Mouse (Mus musculus): ENCODE measurements around the gene Csnk2b. TPM values are rescaled to one million over a fixed set of nuclear protein-coding genes. Genes with fewer than 3 reads are reported as not detected.

Csnk2b gene
- polyA plus RNA-seq (2015; fragmentation: Nextera tagmentation; extraction: Ambion mirVana): 377 and 395 TPM in 2 replicates

DNA sequence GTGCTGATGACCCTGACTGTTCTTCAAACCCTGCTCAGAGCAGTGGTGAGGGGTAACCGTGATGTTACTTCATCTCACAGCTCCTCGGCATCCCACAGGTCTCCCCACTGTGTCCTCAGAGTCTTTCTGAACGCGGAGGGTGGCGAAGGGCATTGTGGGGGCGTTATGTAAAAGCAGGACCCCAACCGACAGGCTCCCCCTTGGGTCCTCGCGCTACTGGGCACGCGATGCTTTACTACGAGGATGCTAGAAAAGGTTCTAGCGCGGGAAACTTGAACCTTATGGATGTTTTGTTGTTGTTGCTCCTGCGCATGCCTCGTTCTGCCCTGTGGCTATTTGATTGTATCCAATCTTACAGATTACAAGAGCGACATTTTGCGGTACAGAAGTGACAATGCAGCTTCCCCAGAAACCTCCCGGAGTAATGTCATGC lies at the start of gene Csnk2b:
Csnk2b (minus strand) TSS at position 183 of the 433 bp plus-strand sequence.

DNA sequence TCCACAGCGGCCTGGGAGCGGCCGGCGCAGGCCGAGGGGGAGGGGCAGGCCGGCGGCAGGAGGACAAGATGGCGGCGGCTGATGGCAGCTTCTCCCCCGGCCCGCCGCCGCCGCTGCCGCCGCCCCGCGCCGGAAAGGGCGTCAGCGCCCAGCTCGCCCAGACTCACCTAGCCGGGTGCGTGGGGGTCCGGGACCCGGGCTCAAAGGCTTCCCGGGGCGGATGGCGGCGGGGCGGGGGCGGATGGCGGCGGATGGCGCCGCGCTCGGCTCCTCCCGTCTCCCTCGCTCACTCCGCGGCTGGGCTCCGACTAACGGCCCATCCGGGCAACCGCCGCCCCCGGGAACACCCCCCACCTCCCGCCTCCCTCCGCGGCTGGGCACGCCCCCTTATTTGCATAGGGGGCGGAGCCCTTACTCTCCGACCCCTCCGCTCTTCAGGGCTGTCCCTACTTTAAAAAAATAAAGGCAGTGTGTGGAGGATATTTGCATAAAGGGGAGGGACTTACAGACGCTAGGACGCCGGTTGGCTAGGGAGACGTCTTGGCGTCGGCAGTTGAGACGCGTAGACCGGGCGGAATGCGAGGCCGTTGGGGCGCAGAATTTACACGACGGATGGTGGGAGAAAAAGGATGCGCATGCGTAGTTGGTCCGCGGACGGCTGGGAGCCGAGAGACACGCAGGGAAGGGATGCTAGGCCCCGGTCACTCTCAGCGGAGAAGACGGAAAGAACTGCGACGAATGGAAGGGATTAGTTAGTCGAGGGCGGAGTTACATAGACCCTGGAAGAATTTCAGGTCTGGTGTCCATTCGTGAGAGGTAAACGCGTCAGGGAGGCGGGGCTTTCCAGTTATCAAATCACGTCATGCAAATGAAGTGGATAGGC lies 43.0 kb upstream of the Csnk2b start, which contains the start of gene Prrc2a:
Prrc2a (minus strand) TSS at position 330 of the 883 bp plus-strand sequence.

DNA sequence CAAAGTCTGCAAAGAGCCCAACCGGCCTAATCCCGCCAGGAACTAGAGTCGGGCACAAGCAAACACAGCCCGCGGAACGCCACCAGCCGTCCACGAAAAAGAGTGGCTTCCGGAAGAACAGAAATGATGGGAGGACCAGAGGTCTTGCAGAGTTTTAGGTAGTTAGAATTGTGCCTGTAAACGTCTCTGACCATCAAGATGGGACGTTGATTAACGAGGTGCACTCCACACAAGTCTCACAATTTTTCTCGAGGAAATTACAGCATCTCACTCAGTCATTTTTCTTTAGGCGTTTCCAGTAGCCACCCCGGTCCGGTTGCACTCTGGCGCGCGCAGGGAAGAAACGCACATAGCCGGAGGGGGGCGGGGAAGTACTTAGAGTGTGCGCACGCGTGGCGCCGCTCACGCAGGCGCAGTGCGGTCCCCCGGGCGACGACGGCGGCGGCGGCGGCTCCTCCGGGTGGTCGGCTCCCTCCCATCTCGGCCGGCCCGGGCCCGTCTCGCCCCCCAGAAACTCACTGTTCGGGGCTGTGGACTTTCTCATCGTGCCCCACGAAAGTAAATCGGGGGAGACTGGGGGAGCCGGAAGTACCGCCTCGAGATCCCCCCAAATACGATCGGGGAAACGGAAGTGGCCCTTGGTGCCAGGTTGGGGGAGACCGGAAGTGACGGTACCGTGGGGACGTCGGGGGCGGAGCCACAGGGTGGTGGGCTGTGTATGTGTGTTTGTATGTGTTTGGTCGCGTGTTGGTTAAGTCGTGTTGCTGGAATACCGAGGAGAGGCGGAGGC lies 13.1 kb upstream of the Csnk2b start, which contains the start of gene Bag6:
Bag6 (plus strand) TSS at position 378 of the 790 bp plus-strand sequence.

GRCm38 (mm10) chr17:35131500-35132173 lies 9.8 kb upstream of the Csnk2b start, which contains the start of gene Apom:
Gene Apom, minus strand, starts transcription at chr17:35132050.

DNA sequence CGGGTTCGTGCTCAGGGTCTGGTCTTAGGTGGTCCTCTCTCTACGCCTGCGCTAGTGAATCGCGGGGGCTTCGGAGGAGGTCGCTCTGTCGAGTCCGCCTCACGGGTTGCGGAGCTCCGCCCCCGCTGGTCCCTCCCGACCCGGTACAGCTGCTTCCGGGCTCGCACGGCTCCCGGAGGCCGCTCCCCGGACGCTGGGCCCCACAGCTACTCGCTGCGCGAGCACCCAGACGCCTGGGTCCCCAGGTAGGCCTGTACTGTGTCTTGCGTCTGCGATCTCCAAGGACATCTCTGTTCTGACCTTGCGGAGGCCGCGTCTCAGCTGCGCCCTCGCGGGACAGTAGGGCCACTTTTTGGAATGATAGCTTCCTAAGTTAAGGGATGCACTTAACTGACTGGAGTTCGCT lies 4.4 kb upstream of the Csnk2b start, which contains the start of gene D17H6S53E:
D17H6S53E (plus strand) TSS at position 168 of the 406 bp plus-strand sequence.

DNA sequence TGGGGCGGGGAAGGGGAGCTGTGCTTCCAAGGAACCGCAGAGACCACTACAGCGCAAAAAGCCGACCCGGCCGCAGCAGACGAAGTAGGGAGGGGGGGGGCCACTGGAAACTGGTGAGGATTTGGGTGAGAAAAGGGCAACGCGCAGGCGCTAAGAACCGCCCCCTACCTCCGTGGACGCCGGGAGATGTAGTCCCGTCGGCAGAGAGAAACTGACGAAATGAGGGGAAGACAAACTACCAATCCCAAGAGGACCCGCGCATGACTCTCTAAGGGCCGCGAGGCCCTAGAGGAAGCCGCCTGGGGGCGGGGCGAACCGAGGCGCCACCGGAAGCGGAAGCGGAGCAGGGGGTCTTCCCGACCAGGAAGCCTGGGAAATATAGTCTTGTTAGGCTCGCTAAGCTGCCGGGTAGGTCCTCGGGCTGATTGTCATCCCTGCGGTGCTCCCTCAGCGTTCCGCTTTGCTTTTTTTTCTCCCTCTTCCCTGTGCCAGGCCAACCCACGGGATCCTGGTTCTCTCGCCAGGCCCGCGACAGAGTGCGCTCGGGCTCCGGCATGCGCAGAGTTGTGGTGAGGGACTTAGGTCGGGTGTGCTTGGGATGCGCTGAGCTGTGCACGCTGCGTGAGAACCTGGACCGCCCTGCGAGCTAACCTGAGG lies 582 bp downstream of the Csnk2b start, which contains the start of gene Gpank1:
Gpank1 (plus strand) TSS at position 313 of the 657 bp plus-strand sequence.

DNA sequence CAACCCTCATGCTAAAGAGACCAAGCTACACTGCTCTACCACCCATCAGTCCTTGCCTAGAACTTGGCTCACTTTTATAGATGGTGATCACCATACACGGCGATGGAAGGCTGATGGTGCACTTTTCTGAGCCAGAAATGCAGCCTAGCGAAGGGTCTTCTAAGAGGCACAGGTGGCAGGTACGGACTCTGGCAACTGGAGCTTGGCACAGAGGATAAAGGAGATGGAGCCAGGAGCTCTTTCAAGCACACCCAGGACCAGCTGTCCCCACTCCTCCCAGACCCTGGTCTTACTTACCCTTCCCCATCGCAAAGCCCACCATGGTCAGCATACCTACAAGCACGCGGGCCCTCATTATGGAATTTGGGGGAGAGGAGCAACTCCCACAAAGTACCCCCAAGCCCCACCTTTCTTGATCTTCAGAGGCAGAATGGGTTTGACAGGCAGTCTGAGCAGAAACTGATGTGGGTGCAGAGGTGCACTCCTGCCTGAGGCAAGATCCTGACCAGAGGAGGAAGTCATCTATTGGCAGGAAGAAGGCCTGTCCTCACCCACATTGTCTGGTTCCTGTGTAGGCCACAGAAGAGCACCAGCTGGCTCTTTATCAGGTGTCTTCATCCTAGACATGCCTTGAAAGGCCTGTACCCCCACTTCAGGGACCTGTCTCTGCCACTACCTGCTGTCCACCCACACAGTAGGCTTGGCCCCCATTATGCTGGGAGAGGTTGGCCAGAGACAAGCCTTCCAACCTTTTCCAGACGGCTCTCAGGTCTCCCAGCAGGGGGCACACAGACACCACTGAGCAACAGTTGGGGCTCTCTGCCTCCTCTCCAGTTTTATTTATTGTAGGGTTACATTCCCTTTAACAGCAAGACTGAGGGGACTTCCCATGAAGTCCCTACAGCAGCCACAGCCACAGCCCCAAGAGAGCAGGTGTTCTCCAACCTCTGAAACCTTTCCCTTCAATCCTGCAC lies 6.5 kb downstream of the Csnk2b start, which contains the start of gene Ly6g5b:
Ly6g5b (minus strand) TSS at position 383 of the 974 bp plus-strand sequence.

DNA sequence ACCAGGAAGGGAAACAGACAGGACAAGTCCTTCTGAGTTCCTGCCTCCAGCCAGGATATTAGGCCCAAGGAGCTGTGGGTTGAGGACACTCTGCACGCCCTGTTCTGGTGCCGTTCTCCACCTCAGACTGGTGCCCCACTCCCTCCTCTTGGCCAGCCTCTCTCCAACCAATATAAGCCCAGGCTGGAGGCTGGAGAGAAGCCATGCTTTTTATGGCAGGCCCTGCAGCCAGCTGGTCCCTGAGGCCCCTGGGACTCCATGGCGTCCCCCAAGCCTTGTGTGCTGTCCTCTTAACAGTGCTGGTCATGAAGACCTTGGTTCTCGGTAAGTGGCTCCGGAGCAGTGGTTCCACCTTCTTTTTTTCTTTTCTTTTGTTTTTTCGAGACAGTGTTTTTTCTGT lies 13.8 kb downstream of the Csnk2b start, which contains the start of gene Ly6g5c:
Ly6g5c (plus strand) TSS at position 183 of the 400 bp plus-strand sequence.

GRCm38 (mm10) chr17:35088825-35089644 lies 32.8 kb downstream of the Csnk2b start, which contains the start of gene Abhd16a:
Gene Abhd16a, plus strand, starts transcription at chr17:35089263.

DNA sequence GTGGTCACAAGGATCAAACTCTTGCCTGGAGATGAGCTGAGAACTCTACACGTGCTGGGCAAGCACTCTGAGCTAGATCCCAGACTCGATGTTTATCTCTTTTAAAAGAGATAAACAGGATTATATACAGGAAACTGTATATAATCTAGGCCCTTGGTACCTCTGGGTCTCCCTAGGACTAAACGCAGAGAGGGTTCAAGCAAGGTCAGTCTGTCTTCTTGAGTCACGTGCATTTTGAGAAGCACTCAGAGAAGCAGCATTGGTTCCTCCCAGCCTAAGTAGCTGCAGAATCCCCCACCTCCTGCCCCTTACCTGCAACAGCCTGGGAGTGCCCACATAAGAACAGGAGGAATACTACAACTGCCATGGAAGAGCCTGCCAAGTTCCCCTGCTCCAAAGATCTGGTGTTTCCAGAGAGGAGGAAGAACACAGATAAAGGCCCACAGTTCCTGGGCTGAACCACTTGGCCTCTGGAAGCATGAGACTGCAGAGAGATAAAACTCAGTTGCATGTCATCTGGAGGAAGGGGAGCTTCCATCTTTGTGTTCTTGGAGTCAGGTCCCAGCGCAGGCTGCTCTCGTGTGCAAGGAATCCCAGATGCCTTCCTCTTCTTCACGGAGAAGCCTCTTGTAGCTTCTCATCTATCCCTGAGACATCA lies 36.5 kb downstream of the Csnk2b start, which contains the start of gene Ly6g6f:
Ly6g6f (minus strand) TSS at position 403 of the 658 bp plus-strand sequence.

DNA sequence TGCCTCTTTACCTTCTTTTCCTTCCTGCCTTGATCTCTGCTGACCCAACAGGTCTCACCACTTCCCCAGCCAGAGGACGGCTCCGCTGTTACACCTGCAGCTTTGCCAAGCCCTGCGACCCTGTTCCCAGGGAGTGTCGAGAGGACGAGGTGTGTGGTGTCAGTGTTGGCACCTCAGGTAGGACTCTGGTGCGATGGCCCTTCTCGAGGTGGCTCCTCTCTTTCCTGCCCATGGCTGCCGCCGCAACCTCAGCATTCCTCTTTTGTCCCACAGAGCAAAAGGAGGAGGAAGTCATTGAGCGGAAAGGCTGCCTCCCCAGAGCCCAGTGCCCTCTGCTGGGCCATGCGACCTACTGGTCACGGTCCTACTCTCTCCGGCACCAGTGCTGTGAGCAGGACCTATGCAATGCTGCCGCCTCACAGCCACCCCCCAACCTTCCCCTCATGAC lies 44.0 kb downstream of the Csnk2b start, which contains the start of gene Ly6g6d:
Ly6g6d (minus strand) TSS at position 280 of the 448 bp plus-strand sequence.

GRCm38 (mm10) chr17:35076507-35077176 lies 45.2 kb downstream of the Csnk2b start, which contains the start of gene Ly6g6e:
Gene Ly6g6e, plus strand, starts transcription at chr17:35076902.

Other genes with a start within 250 kb of the Csnk2b start
- 6.0 and 6.9 TPM in 2 replicates for gene Zbtb12, start 242.6 kb downstream of the Csnk2b start, polyA plus RNA-seq (2015; fragmentation: Nextera tagmentation; extraction: Ambion mirVana)
- not detected in 2 replicates for gene Gm20547, start 240.0 kb downstream of the Csnk2b start, polyA plus RNA-seq (2015; fragmentation: Nextera tagmentation; extraction: Ambion mirVana)
- 4.2 and 4.8 TPM in 2 replicates for gene C2, start 223.8 kb downstream of the Csnk2b start, polyA plus RNA-seq (2015; fragmentation: Nextera tagmentation; extraction: Ambion mirVana)
- gene Ehmt2, start 223.6 kb downstream of the Csnk2b start, polyA plus RNA-seq (2015; fragmentation: Nextera tagmentation; extraction: Ambion mirVana): 59.7 and 73.8 TPM in 2 replicates
- gene Slc44a4, start 207.6 kb downstream of the Csnk2b start, polyA plus RNA-seq (2015; fragmentation: Nextera tagmentation; extraction: Ambion mirVana): 0.10 TPM in 1 of 2 replicates, not detected in the other
- gene Neu1, start 190.8 kb downstream of the Csnk2b start, polyA plus RNA-seq (2015; fragmentation: Nextera tagmentation; extraction: Ambion mirVana): 40.7 and 44.0 TPM in 2 replicates
- gene Hspa1b, start 162.8 kb downstream of the Csnk2b start, polyA plus RNA-seq (2015; fragmentation: Nextera tagmentation; extraction: Ambion mirVana): 0.79 and 1.4 TPM in 2 replicates
- not detected in 2 replicates for gene Gm20481, start 152.1 kb downstream of the Csnk2b start, polyA plus RNA-seq (2015; fragmentation: Nextera tagmentation; extraction: Ambion mirVana)
- gene Hspa1a, start 149.9 kb downstream of the Csnk2b start, polyA plus RNA-seq (2015; fragmentation: Nextera tagmentation; extraction: Ambion mirVana): 13.8 and 15.5 TPM in 2 replicates
- 0.58 and 0.76 TPM in 2 replicates for gene Hspa1l, start 149.3 kb downstream of the Csnk2b start, polyA plus RNA-seq (2015; fragmentation: Nextera tagmentation; extraction: Ambion mirVana)
- 88.6 and 94.3 TPM in 2 replicates for gene Lsm2, start 140.2 kb downstream of the Csnk2b start, polyA plus RNA-seq (2015; fragmentation: Nextera tagmentation; extraction: Ambion mirVana)
- 38.5 and 45.0 TPM in 2 replicates for gene Vars, start 121.1 kb downstream of the Csnk2b start, polyA plus RNA-seq (2015; fragmentation: Nextera tagmentation; extraction: Ambion mirVana)
- gene Vwa7, start 105.5 kb downstream of the Csnk2b start, polyA plus RNA-seq (2015; fragmentation: Nextera tagmentation; extraction: Ambion mirVana): 0.25 and 0.59 TPM in 2 replicates
- gene Sapcd1, start 94.0 kb downstream of the Csnk2b start, polyA plus RNA-seq (2015; fragmentation: Nextera tagmentation; extraction: Ambion mirVana): 3.2 and 4.4 TPM in 2 replicates
- 1.6 and 2.0 TPM in 2 replicates for gene Msh5, start 75.3 kb downstream of the Csnk2b start, polyA plus RNA-seq (2015; fragmentation: Nextera tagmentation; extraction: Ambion mirVana)
- gene Clic1, start 72.1 kb downstream of the Csnk2b start, polyA plus RNA-seq (2015; fragmentation: Nextera tagmentation; extraction: Ambion mirVana): 72.4 and 75.0 TPM in 2 replicates
- 173 and 187 TPM in 2 replicates for gene Ddah2, start 63.0 kb downstream of the Csnk2b start, polyA plus RNA-seq (2015; fragmentation: Nextera tagmentation; extraction: Ambion mirVana)
- not detected in 2 replicates for gene Ly6g6c, start 56.7 kb downstream of the Csnk2b start, polyA plus RNA-seq (2015; fragmentation: Nextera tagmentation; extraction: Ambion mirVana)
- gene Mpig6b, start 55.9 kb downstream of the Csnk2b start, polyA plus RNA-seq (2015; fragmentation: Nextera tagmentation; extraction: Ambion mirVana): 0.19 and 0.22 TPM in 2 replicates
- 0.52 and 1.2 TPM in 2 replicates for gene Ly6g6e, start 45.2 kb downstream of the Csnk2b start, polyA plus RNA-seq (2015; fragmentation: Nextera tagmentation; extraction: Ambion mirVana)
- 0.81 and 1.9 TPM in 2 replicates for gene Ly6g6d, start 44.0 kb downstream of the Csnk2b start, polyA plus RNA-seq (2015; fragmentation: Nextera tagmentation; extraction: Ambion mirVana)
- 0.31 TPM in 1 of 2 replicates, not detected in the other for gene Ly6g6f, start 36.4 kb downstream of the Csnk2b start, polyA plus RNA-seq (2015; fragmentation: Nextera tagmentation; extraction: Ambion mirVana)
- gene Abhd16a, start 32.8 kb downstream of the Csnk2b start, polyA plus RNA-seq (2015; fragmentation: Nextera tagmentation; extraction: Ambion mirVana): 114 and 120 TPM in 2 replicates
- gene Ly6g5c, start 13.8 kb downstream of the Csnk2b start, polyA plus RNA-seq (2015; fragmentation: Nextera tagmentation; extraction: Ambion mirVana): not detected in 2 replicates
- 0.48 and 0.59 TPM in 2 replicates for gene Ly6g5b, start 6.6 kb downstream of the Csnk2b start, polyA plus RNA-seq (2015; fragmentation: Nextera tagmentation; extraction: Ambion mirVana)
- gene Gpank1, start 598 bp downstream of the Csnk2b start, polyA plus RNA-seq (2015; fragmentation: Nextera tagmentation; extraction: Ambion mirVana): 15.3 and 17.2 TPM in 2 replicates
- 9.6 and 11.8 TPM in 2 replicates for gene D17H6S53E, start 4.3 kb upstream of the Csnk2b start, polyA plus RNA-seq (2015; fragmentation: Nextera tagmentation; extraction: Ambion mirVana)
- 0.21 TPM in 1 of 2 replicates, not detected in the other for gene Apom, start 10.0 kb upstream of the Csnk2b start, polyA plus RNA-seq (2015; fragmentation: Nextera tagmentation; extraction: Ambion mirVana)
- gene Bag6, start 13.1 kb upstream of the Csnk2b start, polyA plus RNA-seq (2015; fragmentation: Nextera tagmentation; extraction: Ambion mirVana): 51.1 and 58.5 TPM in 2 replicates
- gene Prrc2a, start 42.8 kb upstream of the Csnk2b start, polyA plus RNA-seq (2015; fragmentation: Nextera tagmentation; extraction: Ambion mirVana): 109 and 138 TPM in 2 replicates
- 15.4 and 15.5 TPM in 2 replicates for gene Aif1, start 54.0 kb upstream of the Csnk2b start, polyA plus RNA-seq (2015; fragmentation: Nextera tagmentation; extraction: Ambion mirVana)
- 10.1 and 10.9 TPM in 2 replicates for gene Lst1, start 66.4 kb upstream of the Csnk2b start, polyA plus RNA-seq (2015; fragmentation: Nextera tagmentation; extraction: Ambion mirVana)
- gene Ltb, start 72.4 kb upstream of the Csnk2b start, polyA plus RNA-seq (2015; fragmentation: Nextera tagmentation; extraction: Ambion mirVana): 1.4 and 1.6 TPM in 2 replicates
- 0.12 TPM in 1 of 2 replicates, not detected in the other for gene Tnf, start 80.0 kb upstream of the Csnk2b start, polyA plus RNA-seq (2015; fragmentation: Nextera tagmentation; extraction: Ambion mirVana)
- gene Lta, start 83.3 kb upstream of the Csnk2b start, polyA plus RNA-seq (2015; fragmentation: Nextera tagmentation; extraction: Ambion mirVana): 0.71 and 1.0 TPM in 2 replicates
- gene Gm16181, start 98.8 kb upstream of the Csnk2b start, polyA plus RNA-seq (2015; fragmentation: Nextera tagmentation; extraction: Ambion mirVana): 0.46 and 0.48 TPM in 2 replicates
- gene Atp6v1g2, start 111.6 kb upstream of the Csnk2b start, polyA plus RNA-seq (2015; fragmentation: Nextera tagmentation; extraction: Ambion mirVana): 210 and 227 TPM in 2 replicates
- gene Nfkbil1, start 113.7 kb upstream of the Csnk2b start, polyA plus RNA-seq (2015; fragmentation: Nextera tagmentation; extraction: Ambion mirVana): 12.5 and 13.2 TPM in 2 replicates
- 251 and 271 TPM in 2 replicates for gene Ddx39b, start 119.7 kb upstream of the Csnk2b start, polyA plus RNA-seq (2015; fragmentation: Nextera tagmentation; extraction: Ambion mirVana)
- 158 and 172 TPM in 2 replicates for gene H2-D1, start 140.7 kb upstream of the Csnk2b start, polyA plus RNA-seq (2015; fragmentation: Nextera tagmentation; extraction: Ambion mirVana)
- 0.65 and 1.1 TPM in 2 replicates for gene H2-Q1, start 198.4 kb upstream of the Csnk2b start, polyA plus RNA-seq (2015; fragmentation: Nextera tagmentation; extraction: Ambion mirVana)
- gene H2-Q2, start 220.2 kb upstream of the Csnk2b start, polyA plus RNA-seq (2015; fragmentation: Nextera tagmentation; extraction: Ambion mirVana): 9.1 and 10.5 TPM in 2 replicates

All from neural tube, postnatal 0 days (tissue).